Mouse (Mus musculus) limb, embryonic 14.5 days (tissue): Measurements from ENCODE around the gene Rnf214. TPM values are rescaled to one million over a fixed set of nuclear protein-coding genes. Genes with fewer than 3 reads are reported as not detected.

Experiments
- ATAC-seq: fragments of 200-750 bp; cut with Nextera tagmentation; 2 replicates; pipeline ENCODE4 v1.8.0; 2017; ENCODE audit warnings: low read depth, moderate number of reproducible peaks, moderate TSS enrichment; ENCODE audit not compliant: low FRiP score
- DNase-seq: peaks from one replicate; pipeline ENCODE4 v3.0.0-alpha.2; 2015; ENCODE audit warnings: low spot score
- H3K27ac ChIP-seq: fragments of 300-500 bp; sonication (generic); replicated peaks from 2 replicates; pipeline ENCODE4 v1.5.1; 2014; ENCODE audit warnings: low read depth, mild to moderate bottlenecking, low read length, moderate library complexity, mixed read lengths
- H3K27me3 ChIP-seq: fragments of 300-500 bp; sonication (generic); 2 replicates; pipeline ENCODE4 v1.6.1; 2014; ENCODE audit warnings: low read length, mixed read lengths; ENCODE audit not compliant: control insufficient read depth, insufficient read depth
- H3K36me3 ChIP-seq: fragments of 300-500 bp; sonication (generic); 2 replicates; pipeline ENCODE4 v1.6.1; 2014; ENCODE audit warnings: mild to moderate bottlenecking, low read length, moderate library complexity, mixed read lengths; ENCODE audit not compliant: control insufficient read depth, insufficient read depth
- H3K4me1 ChIP-seq: fragments of 300-500 bp; sonication (generic); 2 replicates; pipeline ENCODE4 v1.6.1; 2014; ENCODE audit warnings: antibody characterized with exemption, low read length, mixed read lengths; ENCODE audit not compliant: control insufficient read depth, insufficient read depth
- H3K4me2 ChIP-seq: fragments of 300-500 bp; sonication (generic); replicated peaks from 2 replicates; pipeline ENCODE4 v1.6.1; 2014; ENCODE audit warnings: low read depth, mild to moderate bottlenecking, low read length, moderate library complexity; ENCODE audit not compliant: severe bottlenecking
- H3K4me3 ChIP-seq: fragments of 300-500 bp; sonication (generic); replicated peaks from 2 replicates; pipeline ENCODE4 v1.5.1; 2014; ENCODE audit warnings: low read length
- H3K9ac ChIP-seq: fragments of 300-500 bp; sonication (generic); 2 replicates; pipeline ENCODE4 v1.6.1; 2014; ENCODE audit warnings: mild to moderate bottlenecking, low read depth, low read length, moderate library complexity; ENCODE audit not compliant: severe bottlenecking
- H3K9me3 ChIP-seq: fragments of 300-500 bp; sonication (generic); 2 replicates; pipeline ENCODE4 v1.6.1; 2016; ENCODE audit warnings: low read length; ENCODE audit not compliant: control insufficient read depth
- POLR2A ChIP-seq: fragments of 200-500 bp; IDR thresholded peaks from 2 replicates; pipeline ENCODE4 v1.8.0; 2012; ENCODE audit warnings: inconsistent platforms, mild to moderate bottlenecking, moderate library complexity, borderline replicate concordance; ENCODE audit not compliant: insufficient read depth, insufficient read length; ENCODE audit errors: extremely low read depth
- WGBS: fragments of 180-500 bp; shearing (Covaris S2); extraction: QIAGEN DNeasy Blood & Tissue Kit; methylation state at CpG from one replicate; pipeline ENCODE4 v1.1.7; 2014; 5-methylcytosine and 5-hydroxymethylcytosine counted together
- polyA plus RNA-seq, 2 experiments: library from polyadenylated mRNA; depleted of rRNA in 1 of 2; stranded (reverse) in 1 of 2; unstranded in 1 of 2; fragments of >200 nt; fragmentation: Nextera tagmentation in 1 of 2; extraction: Ambion mirVana in 1 of 2; gene quantifications; 2 replicates each; pipeline versions ENCODE4 v1.2.1 to v1.2.3; 2012 to 2014

Gene Rnf214
- polyA plus RNA-seq, 2 experiments, result 27.6 to 55.7 TPM

DNA sequence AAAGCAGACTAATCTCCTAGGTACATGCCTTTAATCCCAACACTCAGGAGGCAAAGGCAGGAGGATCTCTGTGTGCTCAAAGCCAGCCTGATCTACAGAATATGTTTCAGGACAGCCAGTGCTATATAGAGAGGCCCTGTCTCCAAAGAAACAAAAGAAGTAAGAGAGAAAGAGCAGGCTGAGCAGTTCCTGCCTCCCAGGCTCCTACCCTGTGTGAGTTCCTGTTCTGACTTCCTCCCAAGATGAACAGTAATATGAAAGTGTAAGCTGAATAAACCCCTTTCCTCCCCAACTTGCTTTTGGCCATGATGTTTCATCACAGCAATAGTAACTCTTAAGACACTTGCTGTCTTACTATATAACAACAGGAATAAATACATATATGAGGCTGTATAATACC is 13.0 kb downstream of the Rnf214 start:
- H3K4me3 ChIP-seq, result no peak overlapping the region
- no peaks in the 10 kb centered on the region for H3K27me3 ChIP-seq
- TF ChIP-seq POLR2A, result no peak
- no peak overlapping the region for H3K9ac ChIP-seq
- DNase-seq, result no peak
- H3K27ac ChIP-seq, result no peak overlapping the region
- no peak for ATAC-seq
- H3K4me2 ChIP-seq, result no peak overlapping the region
- H3K36me3 ChIP-seq, result peaks cover 92% of the 10 kb centered on the region
- H3K9me3 ChIP-seq, result no peaks in the 10 kb centered on the region
- H3K4me1 ChIP-seq, result no peaks in the 10 kb centered on the region

DNA sequence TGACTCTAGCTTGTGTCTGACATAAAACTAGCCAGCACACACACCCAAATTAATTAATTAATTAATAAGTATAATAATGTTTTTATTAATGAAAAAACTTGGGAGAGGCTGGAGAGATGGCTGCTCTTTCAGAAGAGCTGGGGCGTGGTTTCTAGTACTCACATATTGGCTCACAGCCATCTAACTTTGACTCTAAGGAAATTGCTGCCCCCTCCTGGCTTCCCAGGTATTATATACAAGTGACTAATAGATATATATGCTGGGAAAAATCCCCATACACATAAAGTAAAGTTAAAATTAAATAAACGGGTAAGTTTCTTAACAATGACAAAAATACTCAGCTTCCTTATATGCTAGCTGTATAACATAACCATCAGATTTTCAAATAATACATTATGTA is 28.8 kb downstream of the Rnf214 start:
- Histone ChIP-seq H3K9me3 (no peaks in the 10 kb centered on the region), H3K27me3 (no peaks in the 10 kb centered on the region), H3K4me1 (no peaks in the 10 kb centered on the region), H3K4me3 (no peak overlapping the region), H3K9ac (no peak overlapping the region), H3K27ac (no peak overlapping the region), H3K4me2 (no peak overlapping the region), H3K36me3 (peaks cover 62% of the 10 kb centered on the region)
- 70% methylated on average over 2 of the region's 2 CpGs for WGBS
- DNase-seq (peak; percentile 81), ATAC-seq (no peak)
- no peak for TF ChIP-seq POLR2A

DNA sequence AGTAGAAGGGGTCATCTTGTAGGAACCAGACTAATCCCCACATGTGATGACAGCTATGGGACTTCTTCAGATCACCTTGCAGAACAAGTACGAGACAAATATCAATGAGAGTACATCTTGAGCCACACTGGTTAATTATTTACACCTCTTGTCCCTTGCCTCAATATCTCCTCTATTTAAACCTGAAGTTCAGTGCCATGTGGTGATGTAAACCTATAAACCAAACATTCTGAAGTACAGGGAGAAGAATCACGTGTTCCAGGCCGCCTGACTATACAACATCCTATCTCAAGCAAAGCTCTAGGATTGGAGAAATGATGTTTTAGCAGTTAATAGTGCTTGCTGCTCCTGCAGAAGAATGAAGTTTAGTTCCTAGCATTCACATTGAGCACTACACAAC is 36.4 kb downstream of the Rnf214 start:
- 88% methylated on average over 3 of the region's 3 CpGs for WGBS
- no peaks in the 10 kb centered on the region for H3K27me3 ChIP-seq
- H3K27ac ChIP-seq, result no peak overlapping the region
- no peaks in the 10 kb centered on the region for H3K9me3 ChIP-seq
- TF ChIP-seq POLR2A, result no peak
- no peak for DNase-seq
- H3K4me3 ChIP-seq, result no peak overlapping the region
- H3K9ac ChIP-seq, result no peak overlapping the region
- peaks cover 80% of the 10 kb centered on the region for H3K36me3 ChIP-seq
- H3K4me2 ChIP-seq, result no peak overlapping the region
- ATAC-seq, result no peak
- H3K4me1 ChIP-seq, result no peaks in the 10 kb centered on the region

DNA sequence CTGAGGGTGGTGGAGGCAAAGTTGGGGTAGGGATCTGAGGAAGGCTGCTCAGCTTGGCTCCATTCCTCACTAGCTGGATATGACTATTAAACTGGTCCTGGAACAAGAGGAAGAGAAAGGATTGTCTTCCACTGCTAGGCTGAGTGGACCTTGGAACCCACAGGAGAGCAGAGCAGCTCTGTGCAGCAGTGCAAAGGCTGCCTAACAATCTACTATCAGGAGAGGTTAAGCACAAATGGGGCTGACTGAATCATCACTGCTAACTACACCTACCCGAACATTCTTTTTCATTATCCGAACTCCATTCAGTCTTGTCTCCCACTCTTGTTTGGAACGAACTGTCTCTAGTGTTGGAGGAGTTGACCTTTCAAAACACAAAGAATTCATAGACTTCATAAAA is 37.5 kb downstream of the Rnf214 start:
- ATAC-seq, result no peak
- 95% methylated on average over 3 of the region's 3 CpGs for WGBS

DNA sequence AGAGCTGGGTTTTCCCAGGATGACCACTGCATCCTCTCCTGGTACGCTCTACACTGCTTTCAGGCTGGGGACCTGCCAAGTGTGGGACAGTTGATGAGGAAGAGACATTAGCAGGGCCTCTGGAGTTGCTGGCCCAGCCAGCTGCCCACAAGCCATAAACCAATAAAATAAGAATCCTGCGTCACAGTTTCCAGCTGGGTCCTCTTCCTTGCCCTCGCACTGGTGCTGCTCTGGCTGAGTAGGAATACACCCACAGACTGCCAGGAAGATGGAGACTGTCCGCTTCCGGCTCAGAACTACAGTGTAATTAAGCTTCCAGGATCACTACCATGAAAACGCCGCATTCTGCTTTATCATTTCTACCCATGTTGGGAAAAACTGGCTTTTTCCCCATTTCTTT is 44.9 kb downstream of the Rnf214 start:
- H3K27ac ChIP-seq, result no peak overlapping the region
- no peaks in the 10 kb centered on the region for H3K4me1 ChIP-seq
- no peaks in the 10 kb centered on the region for H3K27me3 ChIP-seq
- 73% methylated on average over 7 of the region's 7 CpGs for WGBS
- peaks cover 96% of the 10 kb centered on the region for H3K36me3 ChIP-seq
- H3K4me3 ChIP-seq, result no peak overlapping the region
- no peak overlapping the region for H3K4me2 ChIP-seq
- no peak for TF ChIP-seq POLR2A
- ATAC-seq, result no peak
- DNase-seq, result no peak
- H3K9ac ChIP-seq, result no peak overlapping the region
- H3K9me3 ChIP-seq, result no peaks in the 10 kb centered on the region

More for the DNA sequence above, 37.5 kb downstream of the Rnf214 start:
- H3K9ac ChIP-seq, result no peak overlapping the region
- no peaks in the 10 kb centered on the region for H3K27me3 ChIP-seq
- no peak overlapping the region for H3K27ac ChIP-seq
- TF ChIP-seq POLR2A, result no peak
- no peak overlapping the region for H3K4me3 ChIP-seq
- H3K36me3 ChIP-seq, result peaks cover 81% of the 10 kb centered on the region
- no peaks in the 10 kb centered on the region for H3K9me3 ChIP-seq
- H3K4me1 ChIP-seq, result no peaks in the 10 kb centered on the region
- H3K4me2 ChIP-seq, result no peak overlapping the region
- no peak for DNase-seq

DNA sequence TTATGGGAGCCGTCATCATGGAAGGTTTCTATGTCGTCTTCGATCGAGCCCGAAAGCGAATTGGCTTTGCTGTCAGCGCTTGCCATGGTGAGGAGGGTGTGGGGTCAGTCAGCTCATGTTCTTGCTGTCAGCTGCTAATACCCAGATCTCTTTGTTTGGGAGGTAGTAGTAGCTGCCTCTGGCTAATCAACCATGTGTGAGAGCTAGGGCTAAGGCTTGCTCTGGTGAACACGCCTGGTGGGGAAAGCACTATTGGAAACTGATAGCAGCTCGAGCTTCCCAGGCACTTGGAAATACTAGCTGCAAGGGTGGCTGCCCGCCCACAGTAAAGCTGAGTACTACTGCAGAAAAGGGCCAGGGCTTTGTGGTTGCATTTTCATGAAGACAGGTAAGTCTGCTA is 47.3 kb downstream of the Rnf214 start:
- no peaks in the 10 kb centered on the region for H3K27me3 ChIP-seq
- no peaks in the 10 kb centered on the region for H3K9me3 ChIP-seq
- no peak overlapping the region for H3K4me3 ChIP-seq
- no peak overlapping the region for H3K27ac ChIP-seq
- H3K36me3 ChIP-seq, result peaks cover 91% of the 10 kb centered on the region
- WGBS, result 90% methylated on average over 10 of the region's 10 CpGs
- no peaks in the 10 kb centered on the region for H3K4me1 ChIP-seq
- H3K9ac ChIP-seq, result no peak overlapping the region
- ATAC-seq (no peak), DNase-seq (no peak)
- TF ChIP-seq POLR2A, result no peak
- H3K4me2 ChIP-seq, result no peak overlapping the region
